Mouse (Mus musculus) stomach, embryonic 14.5 days (tissue): Measurements from ENCODE around the gene Mcmbp. TPM values are rescaled to one million over a fixed set of nuclear protein-coding genes. Genes with fewer than 3 reads are reported as not detected.

ENCODE experiments used
- ATAC-seq: fragments of 200-750 bp; cut with Nextera tagmentation; 2 replicates; pipeline ENCODE4 v1.8.0; 2017; ENCODE audit warnings: low read depth, moderate TSS enrichment; ENCODE audit not compliant: insufficient number of reproducible peaks, insufficient read depth, low FRiP score
- H3K27ac ChIP-seq: fragments of 300-500 bp; sonication (generic); 2 replicates; pipeline ENCODE4 v1.5.1; 2014; ENCODE audit warnings: mild to moderate bottlenecking, low read length, moderate library complexity, mixed read lengths
- H3K27me3 ChIP-seq: fragments of 300-500 bp; sonication (generic); 2 replicates; pipeline ENCODE4 v1.6.1; 2014; ENCODE audit warnings: low read length, control low read depth, mixed read lengths; ENCODE audit not compliant: control insufficient read depth, insufficient read depth
- H3K36me3 ChIP-seq: fragments of 300-500 bp; sonication (generic); 2 replicates; pipeline ENCODE4 v1.6.1; 2014; ENCODE audit warnings: mild to moderate bottlenecking, control low read depth, low read length, moderate library complexity, mixed read lengths; ENCODE audit not compliant: control insufficient read depth, insufficient read depth
- H3K4me1 ChIP-seq: fragments of 300-500 bp; sonication (generic); 2 replicates; pipeline ENCODE4 v1.6.1; 2014; ENCODE audit warnings: low read length, control low read depth, mixed read lengths; ENCODE audit not compliant: control insufficient read depth, insufficient read depth
- H3K4me2 ChIP-seq: fragments of 300-500 bp; sonication (generic); replicated peaks from 2 replicates; pipeline ENCODE4 v1.6.1; 2014; ENCODE audit warnings: low read depth, low read length, control low read depth
- H3K4me3 ChIP-seq: fragments of 300-500 bp; sonication (generic); 2 replicates; pipeline ENCODE4 v1.5.1; 2014; ENCODE audit warnings: low read depth, low read length, control low read depth
- H3K9ac ChIP-seq: fragments of 300-500 bp; sonication (generic); replicated peaks from 2 replicates; pipeline ENCODE4 v1.6.1; 2014; ENCODE audit warnings: low read depth, mild to moderate bottlenecking, control low read depth, low read length, moderate library complexity, mixed read lengths
- H3K9me3 ChIP-seq: fragments of 300-500 bp; sonication (generic); 2 replicates; pipeline ENCODE4 v1.6.1; 2016; ENCODE audit warnings: low read depth, low read length, control low read depth; ENCODE audit not compliant: control insufficient read depth
- WGBS: fragments of 180-500 bp; shearing (Covaris S2); extraction: QIAGEN DNeasy Blood & Tissue Kit; methylation state at CpG from one replicate; pipeline ENCODE4 v1.1.7; 2014; 5-methylcytosine and 5-hydroxymethylcytosine counted together
- polyA plus RNA-seq: library from polyadenylated mRNA; unstranded; fragments of >200 nt; fragmentation: Nextera tagmentation; extraction: Ambion mirVana; gene quantifications from 2 replicates; pipeline ENCODE4 v1.2.1, GENCODE M21; 2014

The Mcmbp gene
- polyA plus RNA-seq, 1 experiment from 2014 or later = 77.5 TPM

- ATAC-seq = no peak
- peaks cover 52% of the 10 kb centered on the region for H3K36me3 ChIP-seq
- WGBS = 87% methylated on average over 10 of the region's 10 CpGs
Observed at GRCm38 (mm10) chr7:128694848-128695247, 45.4 kb downstream of the Mcmbp start.

GRCm38 (mm10) chr7:128692163-128692562 lies 48.1 kb downstream of the Mcmbp start:
- no peaks in the 10 kb centered on the region for H3K4me1 ChIP-seq
- no peak overlapping the region for H3K4me3 ChIP-seq
- 87% methylated on average over 7 of the region's 7 CpGs for WGBS
- no peak overlapping the region for H3K9ac ChIP-seq
- no peak overlapping the region for H3K27ac ChIP-seq
- no peak for ATAC-seq
- no peaks in the 10 kb centered on the region for H3K27me3 ChIP-seq
- H3K9me3 ChIP-seq = peaks cover 12% of the 10 kb centered on the region; the same call in 1 of the 2 replicates
- H3K36me3 ChIP-seq = peaks cover 36% of the 10 kb centered on the region
- no peak overlapping the region for H3K4me2 ChIP-seq

More at GRCm38 (mm10) chr7:128694848-128695247, 45.4 kb downstream of the Mcmbp start:
- H3K9me3 ChIP-seq = no peaks in the 10 kb centered on the region
- no peak overlapping the region for H3K4me2 ChIP-seq
- H3K27me3 ChIP-seq = no peaks in the 10 kb centered on the region
- H3K4me1 ChIP-seq = no peaks in the 10 kb centered on the region
- no peak overlapping the region for H3K27ac ChIP-seq
- no peak overlapping the region for H3K4me3 ChIP-seq
- H3K9ac ChIP-seq = no peak overlapping the region

- H3K9me3 ChIP-seq = peaks cover 12% of the 10 kb centered on the region; the same call in 1 of the 2 replicates
- no peaks in the 10 kb centered on the region for H3K4me1 ChIP-seq
- ATAC-seq = no peak
- H3K36me3 ChIP-seq = peaks cover 30% of the 10 kb centered on the region
- WGBS = 69% methylated on average over 7 of the region's 7 CpGs
- H3K4me2 ChIP-seq = no peak overlapping the region
- H3K4me3 ChIP-seq = no peak overlapping the region
- H3K27me3 ChIP-seq = no peaks in the 10 kb centered on the region
- no peak overlapping the region for H3K27ac ChIP-seq
- no peak overlapping the region for H3K9ac ChIP-seq
Observed at GRCm38 (mm10) chr7:128690796-128691195, 49.5 kb downstream of the Mcmbp start.

GRCm38 (mm10) chr7:128690070-128690469 lies 50.2 kb downstream of the Mcmbp start:
- H3K27me3 ChIP-seq = no peaks in the 10 kb centered on the region
- WGBS = 19% methylated on average over 7 of the region's 7 CpGs
- no peaks in the 10 kb centered on the region for H3K4me1 ChIP-seq
- H3K27ac ChIP-seq = no peak overlapping the region
- no peak overlapping the region for H3K4me2 ChIP-seq
- peak; percentile 64; the same call in 1 of the 2 replicates for ATAC-seq
- no peak overlapping the region for H3K4me3 ChIP-seq
- peaks cover 31% of the 10 kb centered on the region for H3K36me3 ChIP-seq
- no peak overlapping the region for H3K9ac ChIP-seq
- peaks cover 12% of the 10 kb centered on the region; the same call in 1 of the 2 replicates for H3K9me3 ChIP-seq

GRCm38 (mm10) chr7:128689347-128689746 lies 50.9 kb downstream of the Mcmbp start:
- Histone ChIP-seq H3K27ac (no peak overlapping the region), H3K4me2 (no peak overlapping the region), H3K27me3 (no peaks in the 10 kb centered on the region), H3K36me3 (peaks cover 24% of the 10 kb centered on the region), H3K4me3 (no peak overlapping the region), H3K9me3 (peaks cover 12% of the 10 kb centered on the region; the same call in 1 of the 2 replicates), H3K4me1 (no peaks in the 10 kb centered on the region), H3K9ac (no peak overlapping the region)
- 86% methylated on average over 8 of the region's 8 CpGs for WGBS
- no peak for ATAC-seq

- 46% methylated on average over 56 of the region's 56 CpGs for WGBS
- H3K27me3 ChIP-seq = no peaks in the 10 kb centered on the region
- H3K27ac ChIP-seq = no peak overlapping the region
- peak overlapping the region; percentile 52 for H3K4me2 ChIP-seq
- peaks cover 17% of the 10 kb centered on the region for H3K36me3 ChIP-seq
- ATAC-seq = peak; percentile 78
- H3K4me3 ChIP-seq = peak overlapping the region; percentile 35
- H3K4me1 ChIP-seq = no peaks in the 10 kb centered on the region
- no peak overlapping the region for H3K9ac ChIP-seq
- H3K9me3 ChIP-seq = peaks cover 12% of the 10 kb centered on the region; the same call in 1 of the 2 replicates
Observed at GRCm38 (mm10) chr7:128687821-128688564, 52.3 kb downstream of the Mcmbp start.

GRCm38 (mm10) chr7:128678546-128678945 lies 61.7 kb downstream of the Mcmbp start:
- H3K9ac ChIP-seq = no peak overlapping the region
- no peaks in the 10 kb centered on the region for H3K9me3 ChIP-seq
- H3K27me3 ChIP-seq = no peaks in the 10 kb centered on the region
- H3K4me2 ChIP-seq = no peak overlapping the region
- H3K4me3 ChIP-seq = no peak overlapping the region
- H3K4me1 ChIP-seq = no peaks in the 10 kb centered on the region
- no peak overlapping the region for H3K27ac ChIP-seq
- ATAC-seq = no peak
- WGBS = 84% methylated on average over 3 of the region's 3 CpGs
- peaks cover 4% of the 10 kb centered on the region for H3K36me3 ChIP-seq

GRCm38 (mm10) chr7:128672408-128673010 lies 67.8 kb downstream of the Mcmbp start:
- Histone ChIP-seq H3K27ac (no peak overlapping the region), H3K4me1 (0 out of 2 replicates have a peak, but pooled peaks cover 9% of the 10 kb centered on the region), H3K9me3 (no peaks in the 10 kb centered on the region), H3K9ac (no peak overlapping the region), H3K27me3 (no peaks in the 10 kb centered on the region), H3K4me3 (no peak overlapping the region), H3K36me3 (no peaks in the 10 kb centered on the region; the same call in 1 of the 2 replicates), H3K4me2 (no peak overlapping the region)
- 13% methylated on average over 15 of the region's 15 CpGs for WGBS
- ATAC-seq = peak; percentile 56; the same call in 1 of the 2 replicates
